Mouse (Mus musculus): ENCODE measurements around the gene Olfml2b. TPM values are rescaled to one million over a fixed set of nuclear protein-coding genes. Genes with fewer than 3 reads are reported as not detected.

Gene Olfml2b
- total and polyA plus RNA-seq, 3 experiments, result not detected

- no peaks in the 10 kb centered on the region for H3K27me3 ChIP-seq (ENCODE audit: control insufficient read depth in 1 of 2, insufficient read depth in 2 of 2, low read length in 2 of 2)
- no peak overlapping the region for H3K4me3 ChIP-seq (ENCODE audit: control insufficient read depth in 1 of 2, insufficient read depth in 1 of 2, low read depth in 2 of 2, low read length in 2 of 2)
- peaks cover 15% of the 10 kb centered on the region in 2 experiments for H3K4me1 ChIP-seq (ENCODE audit: control insufficient read depth in 1 of 2, insufficient read depth in 2 of 2, low read length in 2 of 2)
- no peak overlapping the region for H3K9ac ChIP-seq (ENCODE audit: control insufficient read depth, low read depth, low read length, poor library complexity, severe bottlenecking)
- H3K27ac ChIP-seq (ENCODE audit: control insufficient read depth, low read depth, low read length), result no peak overlapping the region
- no peaks in the 10 kb centered on the region for H3K79me2 ChIP-seq (ENCODE audit: control insufficient read depth, insufficient read depth, low read length, poor library complexity)
- peaks cover 0 to 25% of the 10 kb centered on the region in 2 experiments; a peak in 3 of 4 replicates for H3K36me3 ChIP-seq (ENCODE audit: control insufficient read depth in 1 of 2, insufficient read depth in 2 of 2, low read length in 2 of 2)
- TF ChIP-seq E2F4 (IDR thresholded peaks at IDR 0.05; ENCODE audit: borderline replicate concordance, low read depth, low read length), result no peak
- no peak for TF ChIP-seq HCFC1 (IDR thresholded peaks at IDR 0.05; ENCODE audit: low read depth, low read length)
- no peak for TF ChIP-seq NRF1 (IDR thresholded peaks at IDR 0.05; ENCODE audit: insufficient read depth, low read depth, low read length, poor library complexity, severe bottlenecking)
- TF ChIP-seq USF1 (IDR thresholded peaks at IDR 0.05; ENCODE audit: low read depth, low read length), result no peak
- TF ChIP-seq ELF1 (IDR thresholded peaks at IDR 0.05; ENCODE audit: low read depth, low read length), result no peak
- no peak for TF ChIP-seq EP300 (IDR thresholded peaks at IDR 0.05; ENCODE audit: low read depth in 1 of 2, low read length in 2 of 2)
- TF ChIP-seq USF2 (IDR thresholded peaks at IDR 0.05; ENCODE audit: borderline replicate concordance in 1 of 2, insufficient read depth in 1 of 2, low read depth in 1 of 2, low read length in 2 of 2), result no peak
- TF ChIP-seq JUND (IDR thresholded peaks at IDR 0.05; ENCODE audit: low read depth, low read length), result no peak
- TF ChIP-seq POLR2AphosphoS5 (IDR thresholded peaks at IDR 0.05; ENCODE audit: borderline replicate concordance, low read depth, low read length), result no peak
- no peak for TF ChIP-seq KAT2A (conservative IDR thresholded peaks at IDR 0.05; ENCODE audit: low read depth, low read length)
- no peak for TF ChIP-seq MYC (IDR thresholded peaks at IDR 0.05; ENCODE audit: low read depth, low read length)
- DNase-seq (ENCODE audit: low read depth, low spot score), result no peak
- H3K9me3 ChIP-seq (replicated peaks; ENCODE audit: insufficient read depth, low read length), result no peaks in the 10 kb centered on the region
These were observed 84.2 kb downstream of the Olfml2b start for GRCm38 (mm10) chr1:170728524-170728923.

- peaks cover 15% of the 10 kb centered on the region in 2 experiments for H3K4me1 ChIP-seq (ENCODE audit: control insufficient read depth in 1 of 2, insufficient read depth in 2 of 2, low read length in 2 of 2)
- H3K79me2 ChIP-seq (ENCODE audit: control insufficient read depth, insufficient read depth, low read length, poor library complexity), result no peaks in the 10 kb centered on the region
- DNase-seq (ENCODE audit: low read depth, low spot score), result no peak
- H3K27ac ChIP-seq (ENCODE audit: control insufficient read depth, low read depth, low read length), result no peak overlapping the region
- peaks cover 0 to 25% of the 10 kb centered on the region in 2 experiments; a peak in 3 of 4 replicates for H3K36me3 ChIP-seq (ENCODE audit: control insufficient read depth in 1 of 2, insufficient read depth in 2 of 2, low read length in 2 of 2)
- TF ChIP-seq GABPA (IDR thresholded peaks at IDR 0.05; ENCODE audit: low read depth, low read length), result no peak
- TF ChIP-seq ZKSCAN1 (IDR thresholded peaks at IDR 0.05; ENCODE audit: low read depth, low read length), result no peak
- TF ChIP-seq RAD21 (IDR thresholded peaks at IDR 0.05; ENCODE audit: low read depth, low read length), result no peak
- TF ChIP-seq UBTF (IDR thresholded peaks at IDR 0.05; ENCODE audit: borderline replicate concordance, insufficient read depth, low read depth, low read length), result no peak
- no peak for TF ChIP-seq MYC (IDR thresholded peaks at IDR 0.05; ENCODE audit: low read depth, low read length)
- no peak for TF ChIP-seq SMC3 (IDR thresholded peaks at IDR 0.05; ENCODE audit: low read depth, low read length)
- no peak for TF ChIP-seq ETS1 (IDR thresholded peaks at IDR 0.05; ENCODE audit: low read depth, low read length)
- no peak for TF ChIP-seq MYB (IDR thresholded peaks at IDR 0.05; ENCODE audit: low read depth, low read length)
- TF ChIP-seq ELF1 (IDR thresholded peaks at IDR 0.05; ENCODE audit: low read depth, low read length), result no peak
- TF ChIP-seq ZC3H11A (IDR thresholded peaks at IDR 0.05; ENCODE audit: low read depth, low read length), result no peak
- no peak for TF ChIP-seq RCOR1 (IDR thresholded peaks at IDR 0.05; ENCODE audit: low read depth, low read length)
- TF ChIP-seq USF2 (IDR thresholded peaks at IDR 0.05; ENCODE audit: borderline replicate concordance in 1 of 2, insufficient read depth in 1 of 2, low read depth in 1 of 2, low read length in 2 of 2), result no peak
- no peak for TF ChIP-seq MEF2A (IDR thresholded peaks at IDR 0.05; ENCODE audit: extremely low read depth, insufficient replicate concordance, low read depth, low read length, poor library complexity, severe bottlenecking)
- TF ChIP-seq SIN3A (IDR thresholded peaks at IDR 0.05; ENCODE audit: low read length), result no peak
- no peak for TF ChIP-seq ZNF384 (IDR thresholded peaks at IDR 0.05; ENCODE audit: low read depth, low read length)
- no peaks in the 10 kb centered on the region for H3K9me3 ChIP-seq (replicated peaks; ENCODE audit: insufficient read depth, low read length)
- no peak overlapping the region for H3K4me3 ChIP-seq (ENCODE audit: control insufficient read depth in 1 of 2, insufficient read depth in 1 of 2, low read depth in 2 of 2, low read length in 2 of 2)
- H3K9ac ChIP-seq (ENCODE audit: control insufficient read depth, low read depth, low read length, poor library complexity, severe bottlenecking), result no peak overlapping the region
- H3K27me3 ChIP-seq (ENCODE audit: control insufficient read depth in 1 of 2, insufficient read depth in 2 of 2, low read length in 2 of 2), result no peaks in the 10 kb centered on the region
These were observed 85.1 kb downstream of the Olfml2b start for GRCm38 (mm10) chr1:170729267-170729962.
